Comparison of ENCODE assay signal across 30 mouse cellular contexts in genomic region chr5:127658257-127658656, GRCm38 (mm10). TPM values are rescaled to one million over a fixed set of nuclear protein-coding genes. Genes with fewer than 3 reads are reported as not detected.
DNase-seq lines count a peak whose midpoint lies in the region; ATAC-seq and TF ChIP-seq lines count a peak whose summit lies in the region.
"Had no signal": no experiment of that assay in that cellular context is flagged by ENCODE, and none has a peak within 500 bp of the region (broad histone marks: within the 10 kb centered on the region; RNA-seq: fewer than 3 reads in every experiment).

No protein-coding gene starts in this region.

- H3K27me3 ChIP-seq in kidney, adult 2 months (replicated peaks; ENCODE audit: control insufficient read depth, insufficient read depth, low read length): no peaks in the 10 kb centered on the region
- no peaks in the 10 kb centered on the region for H3K27me3 ChIP-seq in liver, postnatal 0 days (ENCODE audit: insufficient read depth, low read length)
- H3K27me3 ChIP-seq in liver, embryonic 12.5 days (replicated peaks): no peaks in the 10 kb centered on the region
- no peaks in the 10 kb centered on the region for H3K27me3 ChIP-seq in E14TG2a.4 (ENCODE audit: insufficient read depth, low read length)
- no peaks in the 10 kb centered on the region for H3K27me3 ChIP-seq in MEL (ENCODE audit: control insufficient read depth in 1 of 2, insufficient read depth in 2 of 2, low read length in 2 of 2)
- H3K27me3 ChIP-seq: embryonic facial prominence, embryonic 13.5 days; forebrain, embryonic 15.5 days; hindbrain, embryonic 12.5 days had no signal

- H3K4me3 ChIP-seq in kidney, adult 2 months (ENCODE audit: insufficient read depth, low read depth, low read length): no peak overlapping the region
- no peak overlapping the region for H3K4me3 ChIP-seq in liver, postnatal 0 days (ENCODE audit: low read depth, low read length)
- H3K4me3 ChIP-seq in liver, embryonic 12.5 days: no peak overlapping the region
- no peak overlapping the region for H3K4me3 ChIP-seq in E14TG2a.4 (replicated peaks; ENCODE audit: low read length)
- no peak overlapping the region for H3K4me3 ChIP-seq in MEL (ENCODE audit: control insufficient read depth in 1 of 2, insufficient read depth in 1 of 2, low read depth in 2 of 2, low read length in 2 of 2)
- H3K4me3 ChIP-seq: embryonic facial prominence, embryonic 13.5 days; forebrain, embryonic 10.5 days; forebrain, embryonic 15.5 days; hindbrain, embryonic 12.5 days; left cerebral cortex, adult 2 months had no signal

- TF ChIP-seq RAD21 in MEL (IDR thresholded peaks at IDR 0.05; ENCODE audit: low read depth, low read length): no peak

- no peak overlapping the region for H3K4me2 ChIP-seq in liver, postnatal 0 days (ENCODE audit: low read depth, low read length)
- H3K4me2 ChIP-seq in liver, embryonic 12.5 days: no peak overlapping the region
- H3K4me2 ChIP-seq: embryonic facial prominence, embryonic 13.5 days; forebrain, embryonic 15.5 days; heart, embryonic 11.5 days; hindbrain, embryonic 12.5 days; midbrain, embryonic 11.5 days had no signal

- no peaks in the 10 kb centered on the region for H3K4me1 ChIP-seq in kidney, adult 2 months (ENCODE audit: control insufficient read depth, insufficient read depth, low read length)
- H3K4me1 ChIP-seq in liver, postnatal 0 days (ENCODE audit: insufficient read depth): no peaks in the 10 kb centered on the region
- H3K4me1 ChIP-seq in liver, embryonic 12.5 days: no peaks in the 10 kb centered on the region
- peaks cover 41% of the 10 kb centered on the region for H3K4me1 ChIP-seq in E14TG2a.4 (replicated peaks; ENCODE audit: low read depth, low read length)
- no peaks in the 10 kb centered on the region for H3K4me1 ChIP-seq in MEL (ENCODE audit: control insufficient read depth in 1 of 2, insufficient read depth in 2 of 2, low read length in 2 of 2)
- H3K4me1 ChIP-seq: embryonic facial prominence, embryonic 13.5 days; forebrain, embryonic 10.5 days; forebrain, embryonic 15.5 days; hindbrain, embryonic 12.5 days had no signal

- H3K79me2 ChIP-seq in MEL (ENCODE audit: control insufficient read depth, insufficient read depth, low read length, poor library complexity): no peaks in the 10 kb centered on the region

- H3K9ac ChIP-seq in liver, postnatal 0 days (replicated peaks): no peak overlapping the region
- no peak overlapping the region for H3K9ac ChIP-seq in liver, embryonic 12.5 days
- H3K9ac ChIP-seq in MEL (ENCODE audit: control insufficient read depth, low read depth, low read length, poor library complexity, severe bottlenecking): no peak overlapping the region
- H3K9ac ChIP-seq: embryonic facial prominence, embryonic 13.5 days; forebrain, embryonic 15.5 days; hindbrain, embryonic 12.5 days had no signal

- no peak for TF ChIP-seq EP300 in liver, postnatal 0 days (IDR thresholded peaks at IDR 0.05; ENCODE audit: low read depth)
- TF ChIP-seq EP300 in MEL (IDR thresholded peaks at IDR 0.05; ENCODE audit: low read depth in 1 of 2, low read length in 2 of 2): no peak

- no peak for ATAC-seq in liver, postnatal 0 days
- no peak for ATAC-seq in liver, embryonic 12.5 days
- ATAC-seq: forebrain, embryonic 15.5 days had no signal

- TF ChIP-seq POLR2A in kidney, adult 2 months (IDR thresholded peaks at IDR 0.05; ENCODE audit: low read depth, low read length): no peak
- no peak for TF ChIP-seq POLR2A in MEL (IDR thresholded peaks at IDR 0.05; ENCODE audit: control insufficient read depth in 1 of 2, insufficient read depth in 1 of 2, low read depth in 1 of 2, low read length in 2 of 2, poor library complexity in 1 of 2)

- TF ChIP-seq CTCF in kidney, adult 2 months (conservative IDR thresholded peaks at IDR 0.05; ENCODE audit: insufficient read depth, insufficient read length, low read depth, low read length): 0 out of 2 replicates have a peak, but pooled peaks have one; percentile 23
- TF ChIP-seq CTCF in liver, postnatal 0 days (IDR thresholded peaks at IDR 0.05; ENCODE audit: low read depth): peak; percentile 36
- peak; percentile 51 for TF ChIP-seq CTCF in E14TG2a.4 (conservative IDR thresholded peaks at IDR 0.05; ENCODE audit: low read length)
- TF ChIP-seq CTCF in MEL (IDR thresholded peaks at IDR 0.05 in 2 of 3, conservative IDR thresholded peaks at IDR 0.05 in 1 of 3; ENCODE audit: control insufficient read depth in 1 of 3, insufficient read depth in 1 of 3, low read depth in 2 of 3, low read length in 3 of 3, poor library complexity in 1 of 3, severe bottlenecking in 1 of 3): peak in 2 of 3 experiments; percentile 5 to 15; a peak in 1 of 6 replicates

- H3K27ac ChIP-seq in kidney, adult 2 months (ENCODE audit: insufficient read depth, low read depth, low read length): no peak overlapping the region
- no peak overlapping the region for H3K27ac ChIP-seq in liver, postnatal 0 days (ENCODE audit: low read depth)
- H3K27ac ChIP-seq in liver, embryonic 12.5 days: no peak overlapping the region
- no peak overlapping the region for H3K27ac ChIP-seq in MEL (ENCODE audit: control insufficient read depth, low read depth, low read length)
- H3K27ac ChIP-seq: embryonic facial prominence, embryonic 13.5 days; forebrain, embryonic 10.5 days; forebrain, embryonic 15.5 days; hindbrain, embryonic 12.5 days; left cerebral cortex, adult 2 months had no signal

- DNase-seq in kidney, adult 2 months: no peak
- DNase-seq in kidney, postnatal 10 days: no peak
- DNase-seq in liver, postnatal 0 days: no peak
- no peak for DNase-seq in MEL (ENCODE audit: low read depth, low spot score)
- DNase-seq in urinary bladder, postnatal 10 days (ENCODE audit: low spot score): no peak
- DNase-seq in adrenal gland, adult 2 months: no peak
- DNase-seq: adrenal gland, postnatal 10 days; cerebellum, adult 18-20 months; cerebellum, postnatal 10 days; gastrocnemius, postnatal 36 days; heart, adult 18-20 months; heart, postnatal 36 days; kidney, adult 18-20 months; left cerebral cortex, postnatal 4 days; lung, adult 18-20 months; lung, postnatal 10 days; thymus, adult 18-20 months; thymus, postnatal 25 days had no signal

- WGBS in kidney, adult 2 months: 86% methylated on average over 2 of the region's 2 CpGs
- WGBS in liver, postnatal 0 days (ENCODE audit: insufficient replicate concordance): 64% methylated on average over 2 of the region's 2 CpGs
- 51% methylated on average over 2 of the region's 2 CpGs for WGBS in liver, embryonic 12.5 days (ENCODE audit: insufficient replicate concordance)

- H3K9me3 ChIP-seq in liver, postnatal 0 days (ENCODE audit: low read length): peaks cover 11% of the 10 kb centered on the region
- 0 out of 2 replicates have a peak, but pooled peaks cover 3% of the 10 kb centered on the region for H3K9me3 ChIP-seq in liver, embryonic 12.5 days (replicated peaks)
- peaks cover 9% of the 10 kb centered on the region for H3K9me3 ChIP-seq in E14TG2a.4 (ENCODE audit: low read length)
- H3K9me3 ChIP-seq in MEL (replicated peaks; ENCODE audit: insufficient read depth, low read length): no peaks in the 10 kb centered on the region
- H3K9me3 ChIP-seq: forebrain, embryonic 15.5 days had no signal

- no peaks in the 10 kb centered on the region; the same call in 1 of the 2 replicates for H3K36me3 ChIP-seq in kidney, adult 2 months (ENCODE audit: control insufficient read depth, insufficient read depth, low read length)
- H3K36me3 ChIP-seq in liver, postnatal 0 days (replicated peaks; ENCODE audit: insufficient read depth, low read length): peaks cover 7% of the 10 kb centered on the region
- H3K36me3 ChIP-seq in liver, embryonic 12.5 days: no peaks in the 10 kb centered on the region
- H3K36me3 ChIP-seq in E14TG2a.4 (ENCODE audit: insufficient read depth, low read length) (peaks cover 60% of the 10 kb centered on the region), MEL (ENCODE audit: control insufficient read depth in 1 of 2, insufficient read depth in 2 of 2, low read length in 2 of 2) (no peaks in the 10 kb centered on the region)
- H3K36me3 ChIP-seq: embryonic facial prominence, embryonic 13.5 days; hindbrain, embryonic 12.5 days had no signal

TF ChIP-seq in MEL, 35 proteins besides CTCF, POLR2A, EP300 and RAD21:
- TF ChIP-seq CHD2 (IDR thresholded peaks at IDR 0.05; ENCODE audit: low read length) (no peak), SMC3 (IDR thresholded peaks at IDR 0.05; ENCODE audit: low read depth, low read length) (no peak), BHLHE40 (IDR thresholded peaks at IDR 0.05; ENCODE audit: borderline replicate concordance, low read depth, low read length) (no peak), HCFC1 (IDR thresholded peaks at IDR 0.05; ENCODE audit: low read depth, low read length) (no peak), CHD1 (IDR thresholded peaks at IDR 0.05; ENCODE audit: low read depth, low read length) (no peak), SIN3A (IDR thresholded peaks at IDR 0.05; ENCODE audit: low read length) (no peak)

RNA-seq across cellular contexts. Expression of gene Slc15a4, which starts 25.6 kb away (rescaled TPM):
- polyA plus RNA-seq in kidney, adult 2 months (2012; rRNA removed): 20.6 and 21.0 TPM in 2 replicates
- polyA plus RNA-seq in liver, postnatal 0 days (2015; fragmentation: Nextera tagmentation; extraction: Ambion mirVana): 10.4 and 11.3 TPM in 2 replicates
- 14.1 and 14.9 TPM in 2 replicates for polyA plus RNA-seq in liver, embryonic 12.5 days (2016; fragmentation: Nextera tagmentation; extraction: Ambion mirVana)
- 29.1 and 31.7 TPM in 2 replicates for total RNA-seq in MEL (2012; rRNA removed)
- polyA plus RNA-seq in MEL (2012; ENCODE audit: insufficient read depth in 1 of 2, insufficient read length in 2 of 2, low read depth in 1 of 2, low replicate concordance in 2 of 2, missing spikeins in 1 of 2): 10 to 100 TPM in 1 of 2 experiments, not detected in 1; 35.5 TPM
- 10 to 100 TPM; 23.0 to 38.9 TPM for total RNA-seq in adrenal gland, adult 2 months (2021)
- 32.1 and 33.1 TPM in 2 replicates for polyA plus RNA-seq in adrenal gland, adult 2 months (2012; rRNA removed)

RNA-seq across cellular contexts. Expression of gene Glt1d1, which starts 26.2 kb away (rescaled TPM):
- polyA plus RNA-seq in kidney, adult 2 months (2012; rRNA removed): 2.5 and 2.6 TPM in 2 replicates
- 2.6 and 2.9 TPM in 2 replicates for polyA plus RNA-seq in liver, postnatal 0 days (2015; fragmentation: Nextera tagmentation; extraction: Ambion mirVana)
- 0.08 and 0.28 TPM in 2 replicates for polyA plus RNA-seq in liver, embryonic 12.5 days (2016; fragmentation: Nextera tagmentation; extraction: Ambion mirVana)
- not detected in 2 replicates for total RNA-seq in MEL (2012; rRNA removed)
- under 1 TPM in 1 of 2 experiments, not detected in 1; 0.19 TPM for polyA plus RNA-seq in MEL (2012; ENCODE audit: insufficient read depth in 1 of 2, insufficient read length in 2 of 2, low read depth in 1 of 2, low replicate concordance in 2 of 2, missing spikeins in 1 of 2)
- total RNA-seq in adrenal gland, adult 2 months (2021): under 1 TPM; 0.26 to 0.73 TPM
- polyA plus RNA-seq in adrenal gland, adult 2 months (2012; rRNA removed): 0.03 and 0.08 TPM in 2 replicates
- total RNA-seq: common myeloid progenitor, adult 5-6 weeks; gastrocnemius, adult 18-20 months; gastrocnemius, postnatal 36 days; heart, adult 18-20 months; heart, postnatal 36 days had no signal
- polyA plus RNA-seq: heart, embryonic 16.5 days had no signal
